Mouse (Mus musculus) megakaryocyte, embryonic 14.5 days (primary cell): ENCODE results near the gene Vps13c.

ENCODE experiments used
- FLI1 ChIP-seq: IDR thresholded peaks from 2 replicates; pipeline ENCODE4 v1.6.1; 2012; ENCODE audit warnings: low read length, inconsistent platforms, mixed read lengths
- GATA1 ChIP-seq: IDR thresholded peaks from 3 replicates; pipeline ENCODE4 v1.6.1; 2012; ENCODE audit warnings: mixed read lengths, low read length, inconsistent platforms, borderline replicate concordance

DNA sequence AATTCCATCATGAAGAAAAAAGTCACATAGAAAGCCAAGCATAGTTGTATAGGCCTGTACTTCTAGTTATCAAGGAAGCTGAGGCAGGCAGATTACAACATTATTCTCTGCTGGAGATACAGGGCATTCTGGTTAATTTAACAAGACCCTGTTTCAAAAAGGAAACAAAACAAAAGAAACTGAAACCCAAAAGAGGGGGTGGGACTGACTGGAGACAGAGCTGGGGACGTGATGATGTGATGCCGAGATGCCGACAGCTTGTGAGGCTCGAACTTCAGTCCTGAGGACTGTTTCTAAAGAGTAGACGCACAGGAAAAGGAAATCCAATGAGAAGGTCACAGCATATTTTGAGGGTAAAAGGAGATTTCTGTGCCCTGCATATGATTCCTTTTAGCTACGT lies 64.2 kb downstream of the Vps13c start:
- TF ChIP-seq GATA1 (no peak), FLI1 (no peak)
